Mouse (Mus musculus) adrenal gland, postnatal 0 days (tissue): ENCODE data around the gene Myoz1. TPM values are rescaled to one million over a fixed set of nuclear protein-coding genes. Genes with fewer than 3 reads are reported as not detected.

ENCODE experiments used
- microRNA-seq: library from miRNA; unstranded; fragments of <30 nt; microRNA quantifications from one replicate; pipeline ENCODE4, GENCODE M21; 2016; ENCODE audit warnings: borderline replicate concordance; ENCODE audit not compliant: insufficient number of aligned reads
- polyA plus RNA-seq: library from polyadenylated mRNA; unstranded; fragments of >200 nt; fragmentation: Nextera tagmentation; extraction: Ambion mirVana; gene quantifications from 2 replicates; pipeline ENCODE4 v1.2.1, GENCODE M21; 2015

Gene Myoz1
- 1.9 and 5.8 TPM in 2 replicates for polyA plus RNA-seq

DNA sequence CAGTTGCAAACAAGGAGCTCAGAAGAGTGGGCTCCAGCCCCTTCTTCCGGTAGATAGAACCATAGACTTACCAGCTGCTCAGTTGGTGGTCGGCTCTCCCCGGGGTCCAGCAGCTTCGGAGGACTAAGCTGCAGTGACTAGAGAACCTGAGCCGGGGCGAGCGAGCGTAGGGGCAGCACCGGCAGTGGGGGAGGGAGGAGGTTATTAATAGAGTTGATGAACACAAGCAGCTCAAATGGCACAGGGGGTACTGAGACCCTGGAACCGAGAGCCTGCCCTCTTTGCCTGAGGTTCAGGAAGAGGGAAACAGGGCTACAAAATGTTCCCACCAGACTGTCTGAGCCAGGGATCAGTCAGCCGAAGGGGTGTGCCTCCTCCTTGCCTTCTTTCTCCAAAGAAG is at the start of gene Myoz1:
TSS of gene Myoz1 (minus strand) at position 180 of the 400 bp plus-strand sequence.

DNA sequence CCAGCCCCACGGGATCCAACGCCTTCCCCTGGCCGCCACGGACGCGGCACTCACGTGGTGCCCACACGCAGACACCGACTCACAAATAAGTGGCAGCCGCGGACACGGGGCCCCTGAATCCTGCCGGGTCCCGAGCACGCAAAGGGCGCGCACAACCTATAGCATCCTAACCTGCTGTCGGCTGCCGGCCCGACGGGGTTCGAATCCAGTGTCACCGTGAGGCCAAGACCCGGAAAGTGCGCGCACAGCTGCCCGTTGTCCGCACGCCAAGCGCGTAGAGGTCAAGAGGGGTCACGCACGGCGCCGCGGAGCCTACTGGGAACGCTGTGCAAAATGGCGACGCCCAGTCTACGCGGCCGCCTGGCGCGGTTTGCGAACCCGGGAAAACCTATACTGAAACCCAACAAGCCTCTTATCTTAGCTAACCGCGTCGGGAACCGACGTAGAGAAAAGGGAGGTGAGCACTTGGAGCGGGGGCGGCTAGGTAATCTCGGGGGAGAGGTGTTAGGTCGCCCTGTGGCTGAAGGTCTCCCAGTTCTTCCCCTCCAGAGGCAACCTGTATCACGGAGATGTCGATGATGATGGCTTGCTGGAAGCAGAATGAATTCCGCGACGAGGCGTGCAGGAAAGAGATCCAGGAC is 46.5 kb upstream of the Myoz1 start, which contains the start of gene Chchd1:
TSS of gene Chchd1 (plus strand) at position 266 of the 641 bp plus-strand sequence.

DNA sequence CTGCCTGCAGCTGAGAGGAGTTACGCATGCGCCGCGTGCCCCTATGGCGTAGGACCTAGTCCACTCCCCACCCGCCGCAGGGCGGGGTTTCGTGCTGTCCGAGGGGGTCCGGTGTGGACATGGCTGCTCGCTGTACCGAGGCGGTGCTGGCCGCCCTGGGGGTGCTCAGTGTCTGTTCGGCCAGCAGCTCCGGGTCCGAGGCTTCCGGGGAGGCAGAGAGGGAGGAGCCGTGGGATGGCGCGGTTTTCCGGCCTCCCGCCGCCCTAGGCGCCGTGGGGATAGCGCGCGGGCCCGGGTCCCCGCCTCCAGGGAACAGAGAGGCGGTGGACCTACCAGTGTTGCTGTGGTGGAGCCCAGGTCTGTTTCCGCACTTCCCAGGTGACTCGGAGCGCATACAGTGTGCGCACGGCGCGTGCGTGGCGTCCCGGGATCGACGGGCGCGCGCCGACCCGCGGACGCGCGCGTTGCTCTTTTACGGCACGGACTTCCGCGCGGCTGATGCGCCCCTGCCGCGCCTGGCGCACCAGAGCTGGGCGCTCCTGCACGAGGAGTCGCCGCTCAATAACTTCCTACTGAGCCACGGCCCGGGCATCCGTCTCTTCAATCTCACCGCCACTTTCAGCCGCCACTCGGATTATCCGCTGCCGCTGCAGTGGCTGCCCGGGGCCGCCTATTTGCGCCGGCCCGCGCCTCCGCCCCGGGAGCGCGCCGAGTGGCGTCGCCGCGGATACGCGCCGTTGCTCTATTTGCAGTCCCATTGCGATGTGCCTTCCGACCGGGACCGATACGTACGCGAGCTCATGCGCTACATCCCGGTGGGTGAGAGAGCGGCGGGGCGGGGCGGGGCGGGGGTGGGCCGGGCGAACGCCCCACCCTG is 38.8 kb upstream of the Myoz1 start, which contains the start of gene Fut11:
TSS of gene Fut11 (plus strand) at position 85 of the 877 bp plus-strand sequence.

DNA sequence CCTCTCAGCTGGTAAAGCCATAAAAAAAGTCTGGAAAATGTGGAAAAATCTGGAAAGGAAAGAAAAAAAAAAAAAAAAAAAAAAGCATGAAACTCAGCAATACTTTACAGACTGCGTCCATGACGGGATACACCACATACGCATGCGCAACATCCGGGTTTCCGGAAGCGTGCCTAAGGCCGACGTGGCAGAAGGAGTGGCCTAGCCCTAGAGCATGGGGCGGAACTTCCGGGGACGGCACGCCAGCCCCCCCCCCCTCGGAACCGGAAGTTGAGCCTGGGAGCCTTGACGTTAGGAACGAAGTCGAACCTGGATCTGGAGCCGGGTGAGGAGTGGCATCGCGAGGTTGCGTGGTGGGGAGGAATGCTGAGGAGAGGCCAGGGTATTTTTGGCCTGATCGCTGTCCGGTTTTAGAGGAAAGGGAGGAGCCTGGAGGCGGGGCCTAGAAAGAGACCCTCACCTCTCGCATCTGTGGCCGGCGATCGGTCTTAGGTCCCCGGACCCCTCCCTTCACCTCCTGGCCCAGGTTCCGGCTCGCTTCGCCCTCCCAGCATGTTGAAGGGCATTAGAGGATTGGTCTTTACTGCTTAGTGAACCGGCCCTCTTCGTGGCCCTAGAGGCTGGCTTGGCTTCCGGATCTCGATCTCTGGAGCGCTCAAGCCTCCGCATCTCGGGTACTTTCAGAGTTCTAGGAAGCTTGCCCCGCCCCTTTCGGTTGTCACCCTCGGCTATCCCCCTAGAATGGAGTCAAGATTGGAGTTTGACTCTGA is 17.9 kb upstream of the Myoz1 start, which contains the start of gene Sec24c:
TSS of gene Sec24c (plus strand) at position 245 of the 770 bp plus-strand sequence.

DNA sequence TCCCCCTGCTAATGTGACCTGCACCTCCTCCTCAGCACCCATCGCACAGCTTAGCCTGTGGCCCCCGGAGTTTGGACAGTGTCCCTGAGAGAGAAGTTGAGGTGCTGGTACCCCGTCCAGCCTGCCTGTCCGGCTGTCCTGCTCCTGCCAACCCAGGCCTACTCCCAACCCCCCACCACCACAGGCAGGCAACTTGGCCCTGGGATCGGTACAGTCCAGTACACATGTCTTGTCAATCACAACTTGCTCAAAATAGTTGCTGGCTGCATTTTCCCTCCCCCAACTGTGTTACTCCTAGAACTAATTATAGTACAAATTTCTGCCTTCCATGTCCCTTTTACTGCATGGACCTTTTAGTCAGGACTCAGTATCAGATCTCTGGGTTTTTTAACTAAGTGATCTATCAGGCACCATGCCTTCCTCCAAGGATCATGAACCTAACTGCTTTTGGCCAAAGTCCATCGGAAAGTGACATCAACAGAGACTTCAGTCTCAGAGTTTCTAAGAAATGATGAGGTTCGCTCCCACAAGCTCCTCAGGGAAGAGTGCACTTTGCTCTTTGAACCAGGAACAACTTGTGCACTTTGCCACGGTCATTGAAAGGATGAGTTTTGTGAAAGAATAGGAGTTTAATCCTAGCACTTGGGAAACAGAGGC is 11.9 kb upstream of the Myoz1 start, which contains the start of gene Synpo2l:
TSS of gene Synpo2l (minus strand) at position 201 of the 657 bp plus-strand sequence.

DNA sequence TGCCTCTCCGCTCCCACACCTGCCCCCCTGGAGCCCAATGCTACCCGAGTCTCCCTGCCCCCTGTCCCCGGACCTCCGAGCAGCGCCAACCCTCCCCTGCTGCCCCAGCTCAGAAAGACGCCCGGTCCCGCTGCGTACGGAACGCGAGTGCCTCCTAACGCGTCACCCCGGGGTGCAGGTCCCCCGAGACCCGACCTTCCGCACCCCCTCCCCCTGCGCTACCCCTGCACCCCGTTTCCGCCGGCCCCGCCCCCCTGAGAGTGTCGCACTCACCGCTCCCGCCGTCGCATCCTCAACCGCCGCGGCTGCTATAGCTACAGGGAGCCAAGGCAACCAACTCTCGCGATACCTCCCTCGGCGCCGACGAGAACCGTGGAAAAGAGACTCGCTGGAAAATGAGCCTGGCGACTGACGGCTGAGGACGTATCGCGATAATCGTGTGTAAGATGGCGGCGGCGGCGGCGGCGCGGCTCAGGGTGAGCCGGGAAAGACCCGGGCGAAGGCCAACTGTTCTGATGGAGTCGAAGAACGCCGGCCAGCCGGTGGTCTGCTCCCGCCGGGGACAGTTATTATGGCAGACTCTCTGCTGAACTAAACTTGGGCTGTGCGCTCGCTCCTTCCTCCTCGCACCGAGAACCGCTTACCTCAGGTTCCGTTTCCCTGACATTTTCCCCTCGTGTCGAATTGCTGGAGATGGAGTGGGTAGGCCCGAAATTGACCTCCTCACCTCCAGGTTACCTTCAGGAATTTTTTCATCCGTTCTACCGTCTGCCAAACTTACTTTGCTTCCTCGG is 15.5 kb downstream of the Myoz1 start, which contains the start of gene Usp54:
TSS of gene Usp54 (minus strand) at position 420 of the 794 bp plus-strand sequence.

Small RNAs within 50 kb of the gene (microRNA-seq; reads per million reads assigned to microRNA genes)
- gene Mir6946 = not detected

Other genes starting within 250 kb of the Myoz1 start
- gene Cfap70, start 204.3 kb downstream of the Myoz1 start, polyA plus RNA-seq = 1.4 and 1.7 TPM in 2 replicates
- 43.4 and 69.8 TPM in 2 replicates for gene Anxa7, start 176.4 kb downstream of the Myoz1 start, polyA plus RNA-seq
- gene Mss51, start 159.6 kb downstream of the Myoz1 start, polyA plus RNA-seq = 0.35 TPM in 2 replicates
- gene Ppp3cb, start 110.0 kb downstream of the Myoz1 start, polyA plus RNA-seq = 29.0 and 31.8 TPM in 2 replicates
- 2.5 and 3.9 TPM in 2 replicates for gene Usp54, start 15.5 kb downstream of the Myoz1 start, polyA plus RNA-seq
- 0.38 and 2.0 TPM in 2 replicates for gene Synpo2l, start 11.8 kb upstream of the Myoz1 start, polyA plus RNA-seq
- 30.9 and 45.5 TPM in 2 replicates for gene Sec24c, start 17.8 kb upstream of the Myoz1 start, polyA plus RNA-seq
- gene Fut11, start 38.4 kb upstream of the Myoz1 start, polyA plus RNA-seq = 28.4 and 31.5 TPM in 2 replicates
- gene Chchd1, start 46.5 kb upstream of the Myoz1 start, polyA plus RNA-seq = 344 and 686 TPM in 2 replicates
- 15.8 and 20.1 TPM in 2 replicates for gene Zswim8, start 51.0 kb upstream of the Myoz1 start, polyA plus RNA-seq
- gene Ndst2, start 78.0 kb upstream of the Myoz1 start, polyA plus RNA-seq = 13.2 and 18.0 TPM in 2 replicates
- gene Camk2g, start 137.5 kb upstream of the Myoz1 start, polyA plus RNA-seq = 52.9 and 69.8 TPM in 2 replicates
- 2.0 and 3.5 TPM in 2 replicates for gene Plau, start 180.1 kb upstream of the Myoz1 start, polyA plus RNA-seq